Mouse (Mus musculus) ovary, postnatal 10 days (tissue): Measurements from ENCODE around the gene Wars.

Source experiments
- DNase-seq: peaks from one replicate; pipeline ENCODE4 v3.0.0; 2022; ENCODE audit warnings: low spot score

The Wars gene

DNA sequence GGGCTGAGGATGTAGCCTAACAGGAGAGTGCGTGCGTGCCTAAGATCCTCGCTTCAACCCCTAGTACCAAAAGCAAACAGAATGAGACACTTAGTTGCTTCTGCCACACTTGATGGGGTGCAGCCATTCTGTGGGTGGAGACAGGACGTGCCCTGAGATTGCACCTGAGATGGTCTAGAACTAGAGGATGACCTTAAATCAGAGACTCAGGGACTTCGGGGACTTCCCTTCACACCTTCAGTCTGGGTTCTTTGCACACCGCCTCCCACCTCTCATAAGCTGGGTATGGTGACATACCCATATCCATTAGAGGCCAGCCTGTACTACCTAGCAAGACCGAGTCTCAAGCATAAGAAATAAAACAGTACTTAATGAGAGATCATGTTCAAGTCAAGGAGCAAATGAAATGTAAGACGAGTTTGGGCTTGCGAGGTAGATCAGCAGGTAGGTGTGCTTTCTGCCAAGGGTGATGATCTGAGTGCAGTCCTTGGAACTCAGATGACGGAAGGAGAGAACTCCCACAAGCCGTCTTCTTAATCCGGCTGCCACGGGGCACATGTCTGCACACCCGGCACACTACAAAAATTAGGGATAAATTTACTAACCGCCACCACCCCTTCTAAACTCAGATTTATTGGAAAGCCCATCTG lies 69.6 kb downstream of the Wars start:
- DNase-seq: no peak

GRCm38 (mm10) chr12:108823036-108823435 lies 70.9 kb downstream of the Wars start:
- DNase-seq: no peak

DNA sequence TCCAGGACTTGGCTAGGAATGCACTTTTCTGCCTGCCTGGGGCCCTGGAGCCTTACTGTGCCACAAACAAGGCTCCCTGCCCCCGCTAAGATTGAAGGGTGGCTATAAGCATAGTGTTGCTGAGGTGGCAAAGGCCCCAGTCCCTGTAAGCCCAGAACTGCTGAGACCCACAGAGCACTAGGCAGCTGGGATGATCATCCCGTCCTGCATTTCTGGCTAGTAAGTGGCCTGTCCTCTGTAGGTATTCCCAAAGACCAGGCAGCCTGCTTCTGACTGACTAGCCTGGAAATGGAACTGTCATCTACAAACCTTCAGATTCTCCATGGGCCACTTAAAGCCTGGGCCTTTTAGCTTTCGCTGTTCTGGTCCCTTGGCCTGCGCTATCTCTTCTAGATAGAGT lies 73.5 kb downstream of the Wars start:
- no peak for DNase-seq

- DNase-seq: no peak
These were observed 77.4 kb downstream of the Wars start for GRCm38 (mm10) chr12:108816569-108816968.

GRCm38 (mm10) chr12:108814470-108814869 lies 79.5 kb downstream of the Wars start:
- no peak for DNase-seq

DNA sequence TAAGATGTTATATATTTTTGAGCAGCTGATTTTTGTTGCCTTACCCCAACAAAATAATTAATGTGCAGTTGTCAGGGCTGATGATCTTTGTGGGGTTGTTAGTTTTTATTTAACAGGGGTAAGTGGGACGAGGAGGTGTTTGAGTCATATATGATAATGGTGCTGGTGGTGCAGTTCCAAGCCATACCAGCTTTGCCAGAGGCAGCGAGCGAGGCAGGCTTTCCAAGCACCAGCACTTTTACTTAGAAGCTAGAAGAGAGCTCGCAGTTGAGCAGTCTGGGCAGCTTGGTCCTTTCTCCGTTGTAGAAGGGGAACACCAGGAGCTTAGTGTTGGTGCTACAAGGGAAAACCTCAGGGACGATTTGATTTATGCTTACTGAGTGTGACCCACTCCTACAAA lies 81.5 kb downstream of the Wars start:
- no peak for DNase-seq

DNA sequence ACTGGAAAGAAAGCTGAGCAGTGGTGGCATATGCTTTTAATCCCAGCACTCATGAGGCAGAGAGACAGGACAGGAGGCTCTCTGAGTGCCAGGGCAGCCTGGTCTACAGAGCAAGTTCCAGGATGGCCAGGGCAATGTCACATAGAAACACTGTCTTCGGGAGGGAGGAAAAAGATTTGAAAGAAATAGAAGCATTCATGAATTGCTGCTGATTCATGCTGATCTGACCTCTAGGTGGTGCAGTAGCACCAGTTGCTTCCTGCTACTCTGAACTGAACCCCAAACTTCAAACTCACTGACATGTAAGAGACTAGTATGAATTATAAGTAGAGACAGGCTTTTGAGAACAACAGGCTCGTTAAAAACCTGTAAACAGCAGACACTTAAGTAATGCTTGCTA lies 82.8 kb downstream of the Wars start:
- DNase-seq: no peak

DNA sequence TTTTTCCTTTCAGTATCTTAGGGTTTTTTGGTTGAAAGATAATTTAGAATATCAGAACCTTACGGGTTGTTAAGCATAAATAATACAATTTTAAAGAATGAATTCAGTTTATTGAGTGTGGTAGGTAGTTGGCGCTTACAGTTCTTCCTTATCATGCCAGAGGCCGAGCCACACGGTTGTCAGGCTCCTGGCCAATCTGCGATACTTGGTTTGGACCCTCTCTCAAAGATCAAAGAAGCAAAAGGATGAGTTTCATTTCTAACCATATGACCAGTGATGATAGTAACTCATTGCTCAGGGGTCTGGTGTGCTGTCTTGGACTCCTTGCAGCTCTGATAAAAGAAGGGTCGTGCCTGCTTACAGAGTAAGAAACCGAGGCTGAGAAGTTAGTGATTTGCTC lies 83.7 kb downstream of the Wars start:
- DNase-seq: no peak
